Mouse (Mus musculus) MEL (cell line): ENCODE results near the gene Arpp21.

Experiments
- CTCF ChIP-seq, 3 experiments: IDR thresholded peaks in 2 of 3; conservative IDR thresholded peaks in 1 of 3; 2 replicates each; pipeline ENCODE4 v1.5.1; 2011 to 2012; ENCODE audit warnings: low read length in 3 of 3, low read depth in 2 of 3, mild to moderate bottlenecking in 2 of 3, improper control_type of control experiment in 1 of 3, inconsistent platforms in 1 of 3, mixed read lengths in 1 of 3, moderate library complexity in 1 of 3; ENCODE audit not compliant: control insufficient read depth in 1 of 3, insufficient read depth in 1 of 3, poor library complexity in 1 of 3, severe bottlenecking in 1 of 3
- EP300 ChIP-seq, 2 experiments: IDR thresholded peaks; 2 replicates each; pipeline ENCODE4 v1.6.1; 2011; ENCODE audit warnings: improper control_type of control experiment in 2 of 2, low read length in 2 of 2, low read depth in 1 of 2, mild to moderate bottlenecking in 1 of 2
- ETS1 ChIP-seq: IDR thresholded peaks from 2 replicates; pipeline ENCODE4 v1.6.1; 2012; ENCODE audit warnings: low read depth, mild to moderate bottlenecking, inconsistent platforms, low read length, improper control_type of control experiment, moderate library complexity
- MAFK ChIP-seq: IDR thresholded peaks from 2 replicates; pipeline ENCODE4 v1.6.1; 2011; ENCODE audit warnings: low read depth, mild to moderate bottlenecking, low read length, improper control_type of control experiment, borderline replicate concordance
- MAZ ChIP-seq: IDR thresholded peaks from 2 replicates; pipeline ENCODE4 v1.6.1; 2012; ENCODE audit warnings: low read depth, mild to moderate bottlenecking, inconsistent platforms, low read length, improper control_type of control experiment
- MEF2A ChIP-seq: IDR thresholded peaks from 2 replicates; pipeline ENCODE4 v1.6.1; 2014; ENCODE audit warnings: low read depth, mild to moderate bottlenecking, inconsistent platforms, low read length, improper control_type of control experiment; ENCODE audit not compliant: poor library complexity, insufficient replicate concordance, severe bottlenecking; ENCODE audit errors: extremely low read depth
- MYB ChIP-seq: IDR thresholded peaks from 2 replicates; pipeline ENCODE4 v1.6.1; 2011; ENCODE audit warnings: mild to moderate bottlenecking, low read depth, low read length, improper control_type of control experiment
- POLR2A ChIP-seq, 2 experiments: IDR thresholded peaks; 2 replicates each; pipeline ENCODE4 v1.6.1; 2011 to 2012; ENCODE audit warnings: low read length in 2 of 2, mild to moderate bottlenecking in 2 of 2, control low read depth in 1 of 2, improper control_type of control experiment in 1 of 2, low read depth in 1 of 2, moderate library complexity in 1 of 2; ENCODE audit not compliant: control insufficient read depth in 1 of 2, insufficient read depth in 1 of 2, poor library complexity in 1 of 2
- TBP ChIP-seq: IDR thresholded peaks from 2 replicates; pipeline ENCODE4 v1.8.0; 2011; ENCODE audit warnings: low read depth, low read length, improper control_type of control experiment
- TCF12 ChIP-seq: IDR thresholded peaks from 2 replicates; pipeline ENCODE4 v1.6.1; 2014; ENCODE audit warnings: low read depth, mild to moderate bottlenecking, inconsistent platforms, low read length, improper control_type of control experiment, moderate library complexity
- ZKSCAN1 ChIP-seq: IDR thresholded peaks from 2 replicates; pipeline ENCODE4 v1.6.1; 2012; ENCODE audit warnings: low read depth, mild to moderate bottlenecking, inconsistent platforms, low read length, improper control_type of control experiment, moderate library complexity

DNA sequence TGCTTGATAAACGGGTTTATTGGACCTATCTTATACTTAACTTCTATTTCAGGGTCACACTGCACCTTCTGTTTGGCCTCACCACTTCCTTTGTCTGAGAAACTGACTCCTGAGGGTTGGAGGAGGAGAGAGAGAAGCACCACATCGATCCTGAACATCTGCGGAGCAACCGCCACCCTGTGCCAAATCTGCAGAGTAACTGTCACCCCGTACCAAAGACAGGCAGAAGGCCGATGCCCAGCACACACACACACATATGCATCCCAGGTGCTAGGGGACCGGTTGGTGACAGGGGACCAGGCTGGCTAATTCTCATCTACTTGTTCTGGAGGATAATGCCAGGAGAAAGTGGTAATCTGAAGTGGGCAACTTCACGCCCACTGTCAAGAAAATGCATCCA, 16.4 kb downstream of the Arpp21 start:
- TF ChIP-seq EP300 (IDR thresholded peaks at IDR 0.05; ENCODE audit: low read depth in 1 of 2, low read length in 2 of 2) (no peak), MYB (no peak), ZKSCAN1 (no peak), POLR2A (IDR thresholded peaks at IDR 0.05; ENCODE audit: control insufficient read depth in 1 of 2, insufficient read depth in 1 of 2, low read depth in 1 of 2, low read length in 2 of 2, poor library complexity in 1 of 2) (no peak), CTCF (IDR thresholded peaks at IDR 0.05 in 2 of 3, conservative IDR thresholded peaks at IDR 0.05 in 1 of 3; ENCODE audit: control insufficient read depth in 1 of 3, insufficient read depth in 1 of 3, low read depth in 2 of 3, low read length in 3 of 3, poor library complexity in 1 of 3, severe bottlenecking in 1 of 3) (no peak), MAZ (no peak), MEF2A (no peak), MAFK (no peak), TBP (no peak), ETS1 (no peak), TCF12 (no peak)
